Mouse (Mus musculus) heart, postnatal 0 days (tissue): ENCODE data around the gene Scrn1. TPM values are rescaled to one million over a fixed set of nuclear protein-coding genes. Genes with fewer than 3 reads are reported as not detected.

Experiments used
- ATAC-seq: fragments of 200-750 bp; cut with Nextera tagmentation; 2 replicates; pipeline ENCODE4 v1.8.0; 2017; ENCODE audit warnings: low read depth, moderate number of reproducible peaks, moderate library complexity; ENCODE audit not compliant: insufficient read depth
- DNase-seq: peaks from one replicate; pipeline ENCODE4 v3.0.0-alpha.2; 2016; ENCODE audit warnings: low spot score
- H3K27ac ChIP-seq: fragments of 300-500 bp; sonication (generic); 2 replicates; pipeline ENCODE4 v1.5.1; 2014; ENCODE audit warnings: low read depth, mild to moderate bottlenecking
- H3K27me3 ChIP-seq: fragments of 300-500 bp; sonication (generic); 2 replicates; pipeline ENCODE4 v1.6.1; 2014; ENCODE audit warnings: low read length, mixed read lengths; ENCODE audit not compliant: control insufficient read depth, insufficient read depth
- H3K36me3 ChIP-seq: fragments of 300-500 bp; sonication (generic); replicated peaks from 2 replicates; pipeline ENCODE4 v1.6.1; 2014; ENCODE audit warnings: low read length, mixed read lengths; ENCODE audit not compliant: control insufficient read depth, insufficient read depth
- H3K4me1 ChIP-seq: fragments of 300-500 bp; sonication (generic); 2 replicates; pipeline ENCODE4 v1.6.1; 2014; ENCODE audit warnings: antibody characterized with exemption; ENCODE audit not compliant: control insufficient read depth, insufficient read depth
- H3K4me2 ChIP-seq: fragments of 300-500 bp; sonication (generic); 2 replicates; pipeline ENCODE4 v1.6.1; 2014; ENCODE audit warnings: low read depth, mild to moderate bottlenecking, low read length, moderate library complexity
- H3K4me3 ChIP-seq: fragments of 300-500 bp; sonication (generic); 2 replicates; pipeline ENCODE4 v1.5.1; 2014; ENCODE audit warnings: low read depth, low read length
- H3K9ac ChIP-seq: fragments of 300-500 bp; sonication (generic); replicated peaks from 2 replicates; pipeline ENCODE4 v1.6.1; 2014; ENCODE audit warnings: low read depth, low read length, mixed read lengths
- H3K9me3 ChIP-seq: fragments of 300-500 bp; sonication (generic); replicated peaks from 2 replicates; pipeline ENCODE4 v1.6.1; 2016; ENCODE audit warnings: low read length; ENCODE audit not compliant: control insufficient read depth
- CTCF ChIP-seq: IDR thresholded peaks from 2 replicates; pipeline ENCODE4 v1.5.1; 2016; ENCODE audit warnings: antibody characterized with exemption, control low read depth, low read depth
- EP300 ChIP-seq: IDR thresholded peaks from 2 replicates; pipeline ENCODE4 v1.6.1; 2016; ENCODE audit warnings: antibody characterized with exemption, low read depth
- WGBS: fragments of 180-500 bp; shearing (Covaris S2); extraction: QIAGEN DNeasy Blood & Tissue Kit; methylation state at CpG from one replicate; pipeline ENCODE4 v1.1.7; 2014; 5-methylcytosine and 5-hydroxymethylcytosine counted together
- polyA plus RNA-seq: library from polyadenylated mRNA; unstranded; fragments of >200 nt; fragmentation: Nextera tagmentation; extraction: Ambion mirVana; gene quantifications from 2 replicates; pipeline ENCODE4 v1.2.1, GENCODE M21; 2015
- total RNA-seq: library from RNA; depleted of rRNA; stranded (reverse); fragments of >200 nt; gene quantifications from 2 replicates; pipeline ENCODE4 v1.2.3, GENCODE M21; 2014; ENCODE audit warnings: low replicate concordance

Scrn1 gene
- total and polyA plus RNA-seq, 2 experiments from 2014 or later, result 8.3 to 14.5 TPM

GRCm38 (mm10) chr6:54491074-54491473, 75.2 kb downstream of the Scrn1 start:
- DNase-seq (no peak), ATAC-seq (no peak)
- H3K4me2 ChIP-seq, result no peak overlapping the region
- H3K4me3 ChIP-seq, result no peak overlapping the region
- H3K9me3 ChIP-seq, result no peaks in the 10 kb centered on the region
- no peak overlapping the region for H3K27ac ChIP-seq
- no peaks in the 10 kb centered on the region; the same call in 1 of the 2 replicates for H3K36me3 ChIP-seq
- H3K4me1 ChIP-seq, result no peaks in the 10 kb centered on the region
- no peak overlapping the region for H3K9ac ChIP-seq
- H3K27me3 ChIP-seq, result no peaks in the 10 kb centered on the region
- no peak for TF ChIP-seq CTCF
- no peak for TF ChIP-seq EP300
- 76% methylated on average over 7 of the region's 7 CpGs for WGBS

GRCm38 (mm10) chr6:54485973-54486569, 80.2 kb downstream of the Scrn1 start:
- no peaks in the 10 kb centered on the region for H3K9me3 ChIP-seq
- H3K27ac ChIP-seq, result no peak overlapping the region
- H3K4me2 ChIP-seq, result peak overlapping the region; percentile 50; the same call in 1 of the 2 replicates
- no peaks in the 10 kb centered on the region; the same call in 1 of the 2 replicates for H3K36me3 ChIP-seq
- H3K4me1 ChIP-seq, result 0 out of 2 replicates have a peak, but pooled peaks cover 6% of the 10 kb centered on the region
- H3K4me3 ChIP-seq, result no peak overlapping the region
- ATAC-seq, result no peak
- H3K27me3 ChIP-seq, result no peaks in the 10 kb centered on the region
- H3K9ac ChIP-seq, result no peak overlapping the region
- WGBS, result 43% methylated on average over 6 of the region's 6 CpGs
- no peak for TF ChIP-seq CTCF
- no peak for TF ChIP-seq EP300
- no peak for DNase-seq

- Histone ChIP-seq H3K4me2 (peak overlapping the region; percentile 50), H3K9ac (no peak overlapping the region), H3K27ac (no peak overlapping the region), H3K4me1 (0 out of 2 replicates have a peak, but pooled peaks cover 6% of the 10 kb centered on the region), H3K9me3 (no peaks in the 10 kb centered on the region), H3K4me3 (no peak overlapping the region), H3K36me3 (no peaks in the 10 kb centered on the region; the same call in 1 of the 2 replicates), H3K27me3 (no peaks in the 10 kb centered on the region)
- 0 out of 2 replicates have a peak, but pooled peaks have one; percentile 10 for ATAC-seq
- no peak for DNase-seq
- 22% methylated on average over 18 of the region's 25 CpGs for WGBS
- TF ChIP-seq EP300 (no peak), CTCF (no peak)
Observed at GRCm38 (mm10) chr6:54485435-54485901, 80.8 kb downstream of the Scrn1 start.

GRCm38 (mm10) chr6:54485000-54485399, 81.3 kb downstream of the Scrn1 start:
- TF ChIP-seq CTCF (no peak), EP300 (no peak)
- Histone ChIP-seq H3K27me3 (no peaks in the 10 kb centered on the region), H3K4me2 (peak overlapping the region; percentile 50), H3K4me3 (no peak overlapping the region), H3K9me3 (no peaks in the 10 kb centered on the region), H3K4me1 (0 out of 2 replicates have a peak, but pooled peaks cover 6% of the 10 kb centered on the region), H3K27ac (no peak overlapping the region), H3K9ac (no peak overlapping the region), H3K36me3 (no peaks in the 10 kb centered on the region; the same call in 1 of the 2 replicates)
- DNase-seq (no peak), ATAC-seq (no peak)
- WGBS, result 55% methylated on average over 11 of the region's 12 CpGs

GRCm38 (mm10) chr6:54481390-54482112, 84.7 kb downstream of the Scrn1 start:
- Histone ChIP-seq H3K27me3 (no peaks in the 10 kb centered on the region), H3K27ac (no peak overlapping the region), H3K4me1 (0 out of 2 replicates have a peak, but pooled peaks cover 6% of the 10 kb centered on the region), H3K4me2 (no peak overlapping the region), H3K9ac (no peak overlapping the region), H3K4me3 (no peak overlapping the region), H3K9me3 (no peaks in the 10 kb centered on the region), H3K36me3 (no peaks in the 10 kb centered on the region; the same call in 1 of the 2 replicates)
- DNase-seq, result no peak
- TF ChIP-seq EP300 (no peak), CTCF (no peak)
- no peak for ATAC-seq
- WGBS, result 68% methylated on average over 15 of the region's 15 CpGs
